Mouse (Mus musculus) layer of hippocampus, adult 8-10 months (tissue): ENCODE measurements around the gene Fbxo39. TPM values are rescaled to one million over a fixed set of nuclear protein-coding genes. Genes with fewer than 3 reads are reported as not detected.

Experiments used
- DNase-seq, 2 experiments: peaks; one replicate each; pipeline ENCODE4 v3.0.0; 2022; ENCODE audit warnings: low spot score in 2 of 2
- total RNA-seq, 4 experiments: library from RNA; stranded (reverse); gene quantifications; 2 replicates each; pipeline ENCODE4 v1.2.4; 2022

Fbxo39 gene
- total RNA-seq, 4 experiments from 2014 or later, result not detected

GRCm38 (mm10) chr11:72363523-72364240 is 49.4 kb downstream of the Fbxo39 start:
- no peak for DNase-seq

- DNase-seq, result no peak
Observed at GRCm38 (mm10) chr11:72364526-72364925, 50.3 kb downstream of the Fbxo39 start.

DNA sequence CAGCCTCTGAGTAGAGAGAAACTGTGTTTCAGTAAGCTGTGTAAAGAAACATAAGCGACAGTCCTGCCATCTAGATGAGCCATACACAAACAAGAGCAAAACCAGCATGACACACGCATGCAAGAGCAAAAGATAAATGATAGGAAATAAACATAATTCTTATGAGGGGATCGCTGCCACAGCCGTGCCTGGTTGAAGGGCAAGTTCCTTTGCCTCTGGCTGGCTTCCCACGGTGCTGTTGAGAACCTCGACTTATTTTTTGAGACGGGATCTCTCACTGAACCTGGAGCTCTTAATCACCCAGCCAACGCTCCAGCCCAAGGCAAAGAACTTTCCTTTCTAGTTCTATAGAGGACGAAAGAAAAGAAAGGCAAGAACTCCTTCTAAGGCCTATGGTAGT is 51.9 kb downstream of the Fbxo39 start:
- DNase-seq, result no peak

DNA sequence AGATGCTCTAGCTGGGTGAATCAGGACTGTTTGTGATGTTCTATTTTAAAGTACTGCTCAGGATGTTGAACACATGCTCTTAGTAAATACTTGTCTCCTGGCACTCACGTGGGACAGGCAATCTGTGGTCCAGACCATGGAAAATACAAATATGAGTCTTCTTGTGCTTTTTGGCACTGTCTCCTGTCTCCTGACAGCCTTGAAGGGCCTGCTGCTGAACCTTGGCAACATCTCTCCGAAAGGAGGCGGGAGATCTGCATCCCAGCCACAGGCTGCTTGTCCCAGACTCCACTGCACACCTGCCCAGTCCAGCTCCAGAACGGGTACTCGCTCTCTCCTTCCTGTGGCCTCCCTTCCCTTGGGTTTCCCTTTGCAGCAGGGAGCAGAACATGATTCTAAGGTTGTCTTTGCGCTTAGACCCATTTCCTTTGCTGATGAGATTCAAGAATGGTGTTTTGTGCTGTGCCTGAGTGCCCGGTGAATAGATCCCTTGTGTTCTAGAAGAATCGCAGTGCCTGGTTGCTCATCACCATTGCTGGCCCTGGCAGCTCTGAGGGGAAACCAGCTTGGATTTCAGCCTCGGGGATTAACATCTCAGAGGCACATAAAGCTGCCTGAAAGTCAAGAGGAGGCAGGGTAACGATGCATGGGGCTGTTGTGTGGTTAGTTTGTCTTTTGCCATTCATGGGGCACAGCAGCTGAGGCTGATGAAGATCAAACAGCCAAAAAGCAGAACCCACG is 53.9 kb downstream of the Fbxo39 start:
- no peak for DNase-seq

Other genes with a start within 250 kb of the Fbxo39 start
- gene Pitpnm3, start 178.7 kb upstream of the Fbxo39 start, total RNA-seq, result 10 to 100 TPM; 30.5 to 46.8 (median 35.3) TPM
- 10 to 100 TPM; 11.2 to 13.3 (median 12.2) TPM for gene Gm43951, start 107.6 kb upstream of the Fbxo39 start, total RNA-seq
- 10 to 100 TPM; 24.7 to 35.6 (median 30.4) TPM for gene 4933427D14Rik, start 107.0 kb upstream of the Fbxo39 start, total RNA-seq
- gene Txndc17, start 106.9 kb upstream of the Fbxo39 start, total RNA-seq, result 10 to 100 TPM; 26.9 to 33.8 (median 29.7) TPM
- gene Med31, start 98.9 kb upstream of the Fbxo39 start, total RNA-seq, result 10 to 100 TPM; 13.1 to 16.1 (median 13.7) TPM
- 1 to 10 TPM; 6.2 to 9.8 (median 7.9) TPM for gene Slc13a5, start 47.2 kb upstream of the Fbxo39 start, total RNA-seq
- 10 to 100 TPM in 2 of 4 experiments, 1 to 10 TPM in 2; 7.5 to 16.5 (median 10.7) TPM for gene Xaf1, start 12.8 kb upstream of the Fbxo39 start, total RNA-seq
- 1 to 10 TPM; 1.7 to 3.8 (median 3.3) TPM for gene Tekt1, start 48.0 kb downstream of the Fbxo39 start, total RNA-seq
- 1 to 10 TPM; 1.3 to 3.9 (median 2.0) TPM for gene Smtnl2, start 97.3 kb downstream of the Fbxo39 start, total RNA-seq
- gene Ggt6, start 121.1 kb downstream of the Fbxo39 start, total RNA-seq, result under 1 TPM in 1 of 4 experiments, not detected in 3; 0.23 TPM
- gene Mybbp1a, start 126.9 kb downstream of the Fbxo39 start, total RNA-seq, result 10 to 100 TPM; 55.2 to 64.5 (median 57.8) TPM
- gene Spns2, start 175.5 kb downstream of the Fbxo39 start, total RNA-seq, result 100 to 1,000 TPM in 1 of 4 experiments, 10 to 100 TPM in 3; 84.0 to 104 (median 92.3) TPM
- under 1 TPM; 0.33 to 0.58 (median 0.48) TPM for gene Spns3, start 236.1 kb downstream of the Fbxo39 start, total RNA-seq